ENCODE assay signal across 13 mouse cellular contexts in the genomic region with DNA sequence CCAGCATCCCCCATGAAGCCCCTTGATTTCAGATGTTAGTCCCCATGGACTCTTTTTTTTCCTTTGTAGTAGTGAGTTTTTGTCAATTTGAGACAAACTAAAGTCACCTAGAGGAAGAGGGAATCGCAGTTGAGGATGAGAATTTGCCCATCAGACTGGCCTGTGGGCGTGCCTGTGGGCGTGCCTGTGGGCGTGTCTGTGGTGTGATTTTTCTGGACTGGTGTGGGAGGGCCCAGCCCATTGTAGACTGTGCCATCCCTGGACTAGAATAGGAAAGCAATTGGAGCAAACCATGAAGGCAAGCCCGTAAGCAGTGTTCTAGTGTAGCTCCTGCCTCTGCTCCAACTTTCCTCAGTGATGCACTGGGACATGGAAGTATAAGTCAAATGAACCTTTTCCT. TPM values are rescaled to one million over a fixed set of nuclear protein-coding genes. Genes with fewer than 3 reads are reported as not detected.
A peak's percentile ranks its signal among the peaks of the same experiment; 100 is the strongest.
DNase-seq lines count a peak whose midpoint lies in the region; ATAC-seq lines count a peak whose summit lies in the region.
"Had no signal": no experiment of that assay in that cellular context is flagged by ENCODE, and none has a peak within 500 bp of the region (broad histone marks: within the 10 kb centered on the region; RNA-seq: fewer than 3 reads in every experiment).

No protein-coding gene starts in this region.

- WGBS in hindbrain, embryonic 11.5 days: 53% methylated on average over 5 of the region's 5 CpGs
- 57% methylated on average over 5 of the region's 5 CpGs for WGBS in hindbrain, embryonic 16.5 days
- WGBS in limb, embryonic 10.5 days: 74% methylated on average over 5 of the region's 5 CpGs

- no peaks in the 10 kb centered on the region for H3K27me3 ChIP-seq in hindbrain, embryonic 11.5 days (ENCODE audit: control insufficient read depth, insufficient read depth, low read length)
- no peaks in the 10 kb centered on the region for H3K27me3 ChIP-seq in hindbrain, embryonic 16.5 days (replicated peaks; ENCODE audit: control insufficient read depth, insufficient read depth, low read length)
- no peaks in the 10 kb centered on the region for H3K27me3 ChIP-seq in limb, embryonic 10.5 days (ENCODE audit: low read depth, poor library complexity, severe bottlenecking)
- H3K27me3 ChIP-seq: hindbrain, embryonic 13.5 days; midbrain, embryonic 15.5 days had no signal

- no peak overlapping the region for H3K27ac ChIP-seq in hindbrain, embryonic 11.5 days (ENCODE audit: low read depth, low read length)
- no peak overlapping the region for H3K27ac ChIP-seq in hindbrain, embryonic 16.5 days (ENCODE audit: low read depth, low read length)
- H3K27ac ChIP-seq in limb, embryonic 10.5 days: no peak overlapping the region
- H3K27ac ChIP-seq: hindbrain, embryonic 13.5 days; midbrain, embryonic 15.5 days had no signal

- H3K36me3 ChIP-seq in hindbrain, embryonic 11.5 days (ENCODE audit: control insufficient read depth, insufficient read depth, low read length): no peaks in the 10 kb centered on the region
- H3K36me3 ChIP-seq in hindbrain, embryonic 16.5 days (ENCODE audit: control insufficient read depth, insufficient read depth, low read length): no peaks in the 10 kb centered on the region
- no peaks in the 10 kb centered on the region for H3K36me3 ChIP-seq in limb, embryonic 10.5 days
- H3K36me3 ChIP-seq: hindbrain, embryonic 13.5 days; midbrain, embryonic 15.5 days had no signal

- DNase-seq in hindbrain, embryonic 11.5 days (ENCODE audit: low spot score): peak; percentile 17
- DNase-seq in 3T3-L1 (ENCODE audit: low read depth, low spot score) (peak; percentile 52), MN1 (ENCODE audit: low spot score) (peak; percentile 69)
- DNase-seq in limb, embryonic 10.5 days (ENCODE audit: low spot score): no peak
- no peak for DNase-seq in cerebellum, postnatal 25 days
- DNase-seq: cerebellum, adult 2 months; lung, adult 18-20 months; thymus, postnatal 14 days had no signal

- no peak for ATAC-seq in hindbrain, embryonic 11.5 days (ENCODE audit: low FRiP score)
- ATAC-seq in hindbrain, embryonic 16.5 days: no peak
- 0 out of 2 replicates have a peak, but pooled peaks have one; percentile 9 for ATAC-seq in granulocyte monocyte progenitor cell, adult 5-6 weeks (replicated peaks; ENCODE audit: poor library complexity, severe bottlenecking)
- ATAC-seq in cerebellum, adult (ENCODE audit: insufficient number of reproducible peaks, low FRiP score, low TSS enrichment): no peak
- ATAC-seq: midbrain, embryonic 15.5 days had no signal

- no peaks in the 10 kb centered on the region; the same call in 1 of the 2 replicates for H3K4me1 ChIP-seq in hindbrain, embryonic 11.5 days (replicated peaks; ENCODE audit: control insufficient read depth, insufficient read depth, low read length)
- peaks cover 9% of the 10 kb centered on the region for H3K4me1 ChIP-seq in hindbrain, embryonic 16.5 days (ENCODE audit: control insufficient read depth, insufficient read depth, low read depth, low read length)
- peaks cover 14% of the 10 kb centered on the region; the same call in 1 of the 2 replicates for H3K4me1 ChIP-seq in limb, embryonic 10.5 days

- H3K4me3 ChIP-seq in hindbrain, embryonic 11.5 days (ENCODE audit: low read depth, low read length): no peak overlapping the region
- no peak overlapping the region for H3K4me3 ChIP-seq in hindbrain, embryonic 16.5 days (ENCODE audit: low read length)
- H3K4me3 ChIP-seq in limb, embryonic 10.5 days: no peak overlapping the region
- H3K4me3 ChIP-seq: hindbrain, embryonic 13.5 days; midbrain, embryonic 15.5 days had no signal

- H3K4me2 ChIP-seq in hindbrain, embryonic 11.5 days (replicated peaks; ENCODE audit: low read depth, low read length): no peak overlapping the region
- H3K4me2 ChIP-seq in hindbrain, embryonic 16.5 days (ENCODE audit: low read length): no peak overlapping the region
- H3K4me2 ChIP-seq: hindbrain, embryonic 13.5 days; midbrain, embryonic 15.5 days had no signal

- no peaks in the 10 kb centered on the region for H3K9me3 ChIP-seq in hindbrain, embryonic 11.5 days (ENCODE audit: control insufficient read depth, low read length)
- no peaks in the 10 kb centered on the region for H3K9me3 ChIP-seq in hindbrain, embryonic 16.5 days (ENCODE audit: control insufficient read depth, low read length)
- H3K9me3 ChIP-seq in limb, embryonic 10.5 days (replicated peaks): no peaks in the 10 kb centered on the region
- H3K9me3 ChIP-seq: hindbrain, embryonic 13.5 days; midbrain, embryonic 15.5 days had no signal

- H3K9ac ChIP-seq in hindbrain, embryonic 11.5 days (ENCODE audit: low read depth, low read length): no peak overlapping the region
- H3K9ac ChIP-seq in hindbrain, embryonic 16.5 days (ENCODE audit: low read depth, low read length): no peak overlapping the region
- H3K9ac ChIP-seq: hindbrain, embryonic 13.5 days; midbrain, embryonic 15.5 days had no signal

RNA-seq across cellular contexts. Expression of a gene that starts 3.4 kb away (rescaled TPM):
- 228 and 233 TPM in 2 replicates for polyA plus RNA-seq in hindbrain, embryonic 11.5 days (2014; fragmentation: Nextera tagmentation; extraction: Ambion mirVana)
- polyA plus RNA-seq in hindbrain, embryonic 16.5 days (2015; fragmentation: Nextera tagmentation; extraction: Ambion mirVana): 274 and 298 TPM in 2 replicates
- 102 and 123 TPM in 2 replicates for total RNA-seq in granulocyte monocyte progenitor cell, adult 5-6 weeks (2014; fragmentation: Nextera tagmentation)
- 143 and 158 TPM in 2 replicates for total RNA-seq in granulocyte monocyte progenitor cell, adult 5-6 weeks (2017)
- 208 and 229 TPM in 2 replicates for polyA plus RNA-seq in limb, embryonic 10.5 days (2016; fragmentation: Nextera tagmentation; extraction: Ambion mirVana)

RNA-seq across cellular contexts. Expression of a gene that starts 37.7 kb away (rescaled TPM):
- polyA plus RNA-seq in hindbrain, embryonic 11.5 days (2014; fragmentation: Nextera tagmentation; extraction: Ambion mirVana): 8.2 and 11.2 TPM in 2 replicates
- 5.4 and 5.7 TPM in 2 replicates for polyA plus RNA-seq in hindbrain, embryonic 16.5 days (2015; fragmentation: Nextera tagmentation; extraction: Ambion mirVana)
- total RNA-seq in granulocyte monocyte progenitor cell, adult 5-6 weeks (2014; fragmentation: Nextera tagmentation): 6.6 and 12.7 TPM in 2 replicates
- 6.2 and 6.6 TPM in 2 replicates for total RNA-seq in granulocyte monocyte progenitor cell, adult 5-6 weeks (2017)
- 8.5 and 9.7 TPM in 2 replicates for polyA plus RNA-seq in limb, embryonic 10.5 days (2016; fragmentation: Nextera tagmentation; extraction: Ambion mirVana)

Comparison
In these comparisons a context has a peak if more than half of its experiments do, and no peak if none do; other contexts are left out.
1. DNase-seq: peak in hindbrain, embryonic 11.5 days (single experiment), 3T3-L1 (single experiment) and MN1 (single experiment); none in limb, embryonic 10.5 days (single experiment) and cerebellum, postnatal 25 days (0 of 2).